Mouse (Mus musculus): ENCODE data around the gene Ldb2.

GRCm38 (mm10) chr5:44799861-44800260 is 381 bp upstream of the Ldb2 start:
- no peak for TF ChIP-seq CTCF (IDR thresholded peaks at IDR 0.05; ENCODE audit: low read depth, low read length)
- no peak for TF ChIP-seq TAL1 (conservative IDR thresholded peaks at IDR 0.05; ENCODE audit: low read depth, low read length)

Data from G1E (cell line).